Mouse (Mus musculus) 3134 (cell line): ENCODE measurements around the gene Tex21.

Experiments
- DNase-seq: peaks from one replicate; pipeline ENCODE4 v3.0.0-alpha.2; 2011; ENCODE audit warnings: low spot score; ENCODE audit not compliant: insufficient read length; ENCODE audit errors: extremely low read depth

The Tex21 gene

GRCm38 (mm10) chr12:76246646-76247045 is at the start of gene Tex21:
Gene Tex21 (minus strand): TSS chr12:76246746.
- no peak for DNase-seq

- no peak for DNase-seq
Observed at GRCm38 (mm10) chr12:76293192-76293591, 46.6 kb upstream of the Tex21 start.

- no peak for DNase-seq
Observed at GRCm38 (mm10) chr12:76290271-76290670, 43.7 kb upstream of the Tex21 start.

- DNase-seq, result no peak
Observed at GRCm38 (mm10) chr12:76289428-76289827, 42.9 kb upstream of the Tex21 start.

GRCm38 (mm10) chr12:76288494-76288893 is 41.9 kb upstream of the Tex21 start:
- no peak for DNase-seq

- DNase-seq, result no peak
Observed at GRCm38 (mm10) chr12:76287986-76288385, 41.4 kb upstream of the Tex21 start.

- DNase-seq, result no peak
Observed at GRCm38 (mm10) chr12:76285418-76285817, 38.9 kb upstream of the Tex21 start.

- no peak for DNase-seq
Observed at GRCm38 (mm10) chr12:76282532-76283173, 36.1 kb upstream of the Tex21 start.

- no peak for DNase-seq
Observed at GRCm38 (mm10) chr12:76282132-76282531, 35.6 kb upstream of the Tex21 start.

- no peak for DNase-seq
Observed at GRCm38 (mm10) chr12:76281111-76281660, 34.6 kb upstream of the Tex21 start.

- DNase-seq, result no peak
Observed at GRCm38 (mm10) chr12:76280556-76280955, 34.0 kb upstream of the Tex21 start.

GRCm38 (mm10) chr12:76278209-76278608 is 31.7 kb upstream of the Tex21 start:
- DNase-seq, result no peak

GRCm38 (mm10) chr12:76272610-76273524 is 26.3 kb upstream of the Tex21 start:
- DNase-seq, result no peak

GRCm38 (mm10) chr12:76271516-76271915 is 25.0 kb upstream of the Tex21 start:
- DNase-seq, result no peak

- DNase-seq, result no peak
Observed at GRCm38 (mm10) chr12:76269196-76269595, 22.6 kb upstream of the Tex21 start.

GRCm38 (mm10) chr12:76268686-76269085 is 22.1 kb upstream of the Tex21 start:
- no peak for DNase-seq

GRCm38 (mm10) chr12:76266875-76267274 is 20.3 kb upstream of the Tex21 start:
- no peak for DNase-seq

- no peak for DNase-seq
Observed at GRCm38 (mm10) chr12:76265001-76265400, 18.5 kb upstream of the Tex21 start.

- no peak for DNase-seq
Observed at GRCm38 (mm10) chr12:76264325-76264965, 17.9 kb upstream of the Tex21 start.

GRCm38 (mm10) chr12:76263876-76264275 is 17.3 kb upstream of the Tex21 start:
- DNase-seq, result no peak

- no peak for DNase-seq
Observed at GRCm38 (mm10) chr12:76262918-76263317, 16.4 kb upstream of the Tex21 start.
